19 mouse cellular contexts compared by ENCODE assay signal in the genomic region with DNA sequence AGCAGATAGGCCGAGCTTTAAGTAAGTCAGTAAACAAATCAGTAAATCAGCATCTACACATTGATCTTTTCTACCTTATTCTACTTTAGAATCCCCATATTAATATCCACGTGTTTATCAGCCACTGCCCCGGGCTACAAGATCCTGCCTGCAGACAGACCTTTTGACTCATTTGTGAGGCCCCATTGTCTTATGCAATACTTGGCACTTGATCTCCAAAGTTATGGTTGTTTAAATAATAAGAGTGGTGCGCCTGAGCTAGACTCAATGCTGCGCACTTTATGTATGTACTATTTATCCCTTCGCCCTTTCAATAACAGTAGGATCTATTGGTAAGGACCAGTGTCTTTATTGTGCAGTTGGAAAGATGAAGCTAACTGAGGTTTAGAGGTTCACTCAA.
"Had no signal": no experiment of that assay in that cellular context is flagged by ENCODE, and none has a peak within 500 bp of the region (broad histone marks: within the 10 kb centered on the region; RNA-seq: fewer than 3 reads in every experiment).

No protein-coding gene starts in this region.

- H3K9me3 ChIP-seq: liver, embryonic 13.5 days; liver, embryonic 15.5 days; lung, embryonic 15.5 days; midbrain, embryonic 13.5 days; midbrain, embryonic 15.5 days; neural tube, embryonic 13.5 days; neural tube, embryonic 15.5 days had no signal

- H3K9ac ChIP-seq: liver, embryonic 13.5 days; liver, embryonic 15.5 days; liver, postnatal 0 days; lung, embryonic 15.5 days; midbrain, embryonic 13.5 days; midbrain, embryonic 15.5 days; neural tube, embryonic 13.5 days; neural tube, embryonic 15.5 days had no signal

- H3K36me3 ChIP-seq: liver, embryonic 13.5 days; liver, embryonic 15.5 days; lung, embryonic 15.5 days; midbrain, embryonic 13.5 days; midbrain, embryonic 15.5 days; neural tube, embryonic 13.5 days; neural tube, embryonic 15.5 days had no signal

- H3K4me1 ChIP-seq: liver, embryonic 13.5 days; liver, embryonic 15.5 days; lung, embryonic 15.5 days; megakaryocyte, embryonic 14.5 days; midbrain, embryonic 15.5 days had no signal

- H3K4me3 ChIP-seq: liver, embryonic 13.5 days; liver, embryonic 15.5 days; lung, embryonic 15.5 days; megakaryocyte, embryonic 14.5 days; midbrain, embryonic 13.5 days; midbrain, embryonic 15.5 days; neural tube, embryonic 13.5 days; neural tube, embryonic 15.5 days had no signal

- ATAC-seq: liver, postnatal 0 days; midbrain, embryonic 13.5 days; midbrain, embryonic 15.5 days had no signal

- H3K27ac ChIP-seq: liver, embryonic 13.5 days; liver, embryonic 15.5 days; lung, embryonic 15.5 days; macrophage; midbrain, embryonic 13.5 days; midbrain, embryonic 15.5 days; neural tube, embryonic 13.5 days; neural tube, embryonic 15.5 days had no signal

- H3K4me2 ChIP-seq: liver, embryonic 13.5 days; liver, embryonic 15.5 days; lung, embryonic 15.5 days; midbrain, embryonic 11.5 days; midbrain, embryonic 13.5 days; midbrain, embryonic 15.5 days; neural tube, embryonic 13.5 days; neural tube, embryonic 15.5 days had no signal

- H3K27me3 ChIP-seq: liver, embryonic 13.5 days; liver, embryonic 15.5 days; lung, embryonic 15.5 days; midbrain, embryonic 13.5 days; midbrain, embryonic 15.5 days; neural tube, embryonic 13.5 days; neural tube, embryonic 15.5 days had no signal

- DNase-seq: liver, embryonic 13.5 days; liver, postnatal 0 days; lung, adult 2 months; right cerebral cortex, adult 18-20 months; right cerebral cortex, postnatal 25 days; right cerebral cortex, postnatal 4 days; spleen, adult 18-20 months; thymus, adult 18-20 months; thymus, postnatal 14 days; thymus, postnatal 36 days had no signal
